Mouse (Mus musculus) kidney, adult 10 weeks (tissue): ENCODE measurements around the gene Tcp11. TPM values are rescaled to one million over a fixed set of nuclear protein-coding genes. Genes with fewer than 3 reads are reported as not detected.

Source experiments
- polyA plus RNA-seq: library from polyadenylated mRNA; stranded (reverse); fragments of 350-450 nt; fragmentation: Illumina TruSeq; extraction: RNeasy Lipid Tissue Mini Kit (QIAGEN cat#74804); gene quantifications from one replicate; pipeline ENCODE4 v1.2.3, GENCODE M21; 2014; ENCODE audit warnings: low read depth, low replicate concordance

Tcp11 gene
- not detected for polyA plus RNA-seq

DNA sequence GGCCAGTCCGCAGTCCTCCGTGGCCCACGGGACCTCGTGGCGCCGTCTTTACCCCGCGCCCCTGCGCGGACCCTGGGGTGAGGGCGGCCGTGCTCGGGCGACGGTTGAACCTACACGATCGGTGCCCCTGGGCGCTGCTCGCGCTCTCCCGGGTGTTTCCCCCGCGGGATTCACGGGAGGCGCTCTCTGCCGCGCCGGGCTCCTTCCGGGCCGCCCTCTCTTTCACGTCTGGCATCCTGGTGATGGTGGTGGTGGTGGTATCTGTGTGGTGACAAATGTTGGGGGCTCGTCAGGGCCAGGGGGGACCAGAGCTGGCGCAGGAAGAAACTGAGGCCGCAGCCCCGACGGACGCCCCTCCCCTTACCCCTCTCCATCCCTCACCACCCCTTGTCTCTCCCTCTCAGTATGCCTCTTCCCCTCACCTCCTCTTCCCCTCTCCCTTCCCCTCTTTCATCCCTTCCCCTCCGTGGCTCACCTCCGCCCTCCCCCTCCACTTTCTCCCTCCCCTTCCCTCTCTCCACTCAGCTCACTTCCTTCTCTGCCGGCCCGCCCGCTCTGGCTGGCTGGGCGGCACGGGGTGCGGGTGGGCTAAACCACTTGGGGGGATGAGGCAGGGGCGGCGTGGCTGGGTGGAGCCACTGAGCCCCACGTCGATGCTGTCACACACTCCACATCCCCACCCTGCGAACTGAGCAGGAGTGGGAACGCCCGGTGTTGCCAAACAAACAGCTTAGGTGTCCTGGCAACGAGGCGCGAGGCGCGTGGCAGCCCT, at the start of gene Tcp11:
TSS of gene Tcp11 (minus strand) at position 595 of the 772 bp plus-strand sequence.

Other genes with a start within 250 kb of the Tcp11 start
- 28.2 TPM for gene Snrpc, start 242.5 kb downstream of the Tcp11 start, polyA plus RNA-seq
- gene Uhrf1bp1, start 224.2 kb downstream of the Tcp11 start, polyA plus RNA-seq: 3.7 TPM
- gene Anks1, start 171.3 kb downstream of the Tcp11 start, polyA plus RNA-seq: 3.0 TPM
- gene Taf11, start 170.8 kb downstream of the Tcp11 start, polyA plus RNA-seq: 25.2 TPM
- gene Scube3, start 61.5 kb upstream of the Tcp11 start, polyA plus RNA-seq: 0.77 TPM
- gene Zfp523, start 96.5 kb upstream of the Tcp11 start, polyA plus RNA-seq: 0.73 TPM
- gene Def6, start 127.1 kb upstream of the Tcp11 start, polyA plus RNA-seq: 0.53 TPM
- 0.61 TPM for gene Ppard, start 152.1 kb upstream of the Tcp11 start, polyA plus RNA-seq
- gene Fance, start 232.9 kb upstream of the Tcp11 start, polyA plus RNA-seq: not detected
- gene Rpl10a, start 247.8 kb upstream of the Tcp11 start, polyA plus RNA-seq: 117 TPM